8 mouse cellular contexts compared by ENCODE assay signal in the genomic region with DNA sequence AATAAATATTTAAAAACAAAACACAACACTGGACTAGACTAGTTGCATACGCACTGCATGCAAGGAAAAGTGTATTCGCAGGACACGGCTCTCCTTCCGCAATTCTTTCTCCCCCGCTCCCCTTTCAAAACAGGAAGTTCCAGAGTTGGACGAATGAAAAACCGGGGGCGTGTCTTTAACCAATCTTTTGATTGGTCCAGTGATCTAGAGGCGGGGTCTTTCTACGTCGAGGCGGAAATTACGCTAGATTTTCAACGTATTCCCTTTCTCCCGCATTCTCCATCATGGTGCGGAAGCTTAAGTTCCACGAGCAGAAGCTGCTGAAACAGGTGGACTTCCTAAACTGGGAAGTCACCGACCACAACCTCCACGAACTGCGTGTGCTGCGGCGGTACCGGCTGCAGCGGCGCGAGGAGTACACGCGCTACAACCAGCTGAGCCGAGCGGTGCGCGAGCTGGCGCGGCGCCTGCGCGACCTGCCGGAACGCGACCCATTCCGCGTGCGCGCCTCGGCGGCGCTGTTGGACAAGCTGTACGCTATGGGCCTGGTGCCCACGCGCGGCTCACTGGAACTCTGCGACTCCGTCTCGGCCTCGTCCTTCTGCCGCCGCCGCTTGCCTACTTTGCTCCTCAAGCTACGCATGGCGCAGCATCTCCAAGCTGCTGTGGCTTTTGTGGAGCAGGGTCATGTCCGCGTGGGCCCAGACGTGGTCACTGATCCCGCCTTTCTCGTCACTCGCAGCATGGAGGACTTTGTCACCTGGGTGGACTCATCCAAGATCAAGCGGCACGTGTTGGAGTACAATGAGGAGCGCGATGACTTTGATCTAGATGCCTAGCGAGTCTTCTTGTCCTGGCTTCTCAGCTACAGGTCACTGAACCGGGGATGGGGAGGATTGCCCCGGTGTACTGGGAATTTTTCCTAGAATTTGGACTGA. TPM values are rescaled to one million over a fixed set of nuclear protein-coding genes. Genes with fewer than 3 reads are reported as not detected.
DNase-seq lines count a peak whose midpoint lies in the region; ATAC-seq and TF ChIP-seq lines count a peak whose summit lies in the region.

A gene (plus strand): TSS at position 253 of the 938 bp plus-strand sequence.

- peak; percentile 99 for DNase-seq in brain, embryonic 14.5 days (ENCODE audit: low read depth)
- peak; percentile 95 for DNase-seq in liver, adult 2 months (ENCODE audit: extremely low read depth, low read depth, low spot score)
- DNase-seq in splenic B cell, adult 2 months (ENCODE audit: low read depth, low spot score), result peak; percentile 94

- ATAC-seq in heart, embryonic 11.5 days (replicated peaks; ENCODE audit: insufficient number of reproducible peaks, low FRiP score, low TSS enrichment), result peak; percentile 86
- peak; percentile 95 for ATAC-seq in kidney, embryonic 16.5 days (ENCODE audit: low FRiP score, low TSS enrichment)

- H3K79me3 ChIP-seq in C2C12 (ENCODE audit: low read depth), result peaks cover 21% of the 10 kb centered on the region

- peak within 1 kb of the TSS; percentile 87 for H3K9ac ChIP-seq in heart, embryonic 11.5 days (ENCODE audit: low read depth, low read length)
- peak within 1 kb of the TSS; percentile 83 for H3K9ac ChIP-seq in kidney, embryonic 16.5 days (replicated peaks; ENCODE audit: low read length)
- peak within 1 kb of the TSS; percentile 89 for H3K9ac ChIP-seq in liver, adult 2 months (ENCODE audit: low read depth, low read length)

- H3K4me1 ChIP-seq in erythroblast, embryonic 14.5 days (ENCODE audit: control insufficient read depth), result peaks cover 32% of the 10 kb centered on the region
- peaks cover 12% of the 10 kb centered on the region for H3K4me1 ChIP-seq in heart, embryonic 11.5 days (ENCODE audit: control insufficient read depth, insufficient read depth, low read length)
- H3K4me1 ChIP-seq in kidney, embryonic 16.5 days (ENCODE audit: insufficient read depth, low read length), result peaks cover 16% of the 10 kb centered on the region
- peaks cover 5% of the 10 kb centered on the region for H3K4me1 ChIP-seq in liver, adult 2 months (ENCODE audit: control insufficient read depth, insufficient read depth, low read length)

- H3K4me2 ChIP-seq in heart, embryonic 11.5 days, result peak within 1 kb of the TSS; percentile 90
- H3K4me2 ChIP-seq in kidney, embryonic 16.5 days (replicated peaks; ENCODE audit: low read depth, low read length), result peak within 1 kb of the TSS; percentile 92
- peak within 1 kb of the TSS; percentile 84 for H3K4me2 ChIP-seq in myocyte (ENCODE audit: low read depth)

- H3K36me3 ChIP-seq in C2C12 (ENCODE audit: control insufficient read depth, insufficient read depth), result no peaks in the 10 kb centered on the region
- peaks cover 20% of the 10 kb centered on the region for H3K36me3 ChIP-seq in erythroblast, embryonic 14.5 days (ENCODE audit: control insufficient read depth)
- no peaks in the 10 kb centered on the region for H3K36me3 ChIP-seq in heart, embryonic 11.5 days (ENCODE audit: control insufficient read depth, insufficient read depth, low read length)
- no peaks in the 10 kb centered on the region for H3K36me3 ChIP-seq in kidney, embryonic 16.5 days (ENCODE audit: insufficient read depth, low read length)
- no peaks in the 10 kb centered on the region for H3K36me3 ChIP-seq in liver, adult 2 months (ENCODE audit: control insufficient read depth, insufficient read depth, low read length)
- H3K36me3 ChIP-seq in myocyte (ENCODE audit: control insufficient read depth, insufficient read depth), result peaks cover 4% of the 10 kb centered on the region
- H3K36me3 ChIP-seq in splenic B cell, adult 2 months (ENCODE audit: control insufficient read depth, insufficient read depth, low read length, poor library complexity, severe bottlenecking), result no peaks in the 10 kb centered on the region; the same call in 1 of the 2 replicates

- H3ac ChIP-seq in C2C12 (ENCODE audit: control insufficient read depth, insufficient read length, low read depth) (peak within 1 kb of the TSS; percentile 95), myocyte (ENCODE audit: control insufficient read depth, insufficient read length) (peak within 1 kb of the TSS; percentile 77)

- H3K9me3 ChIP-seq in erythroblast, embryonic 14.5 days (ENCODE audit: control insufficient read depth, low read length), result no peaks in the 10 kb centered on the region
- H3K9me3 ChIP-seq in heart, embryonic 11.5 days (replicated peaks; ENCODE audit: control insufficient read depth, low read length), result no peaks in the 10 kb centered on the region
- no peaks in the 10 kb centered on the region for H3K9me3 ChIP-seq in kidney, embryonic 16.5 days (ENCODE audit: low read length)

- WGBS in heart, embryonic 11.5 days (ENCODE audit: insufficient replicate concordance), result 0% methylated on average over 73 of the region's 73 CpGs
- WGBS in kidney, embryonic 16.5 days, result under 1% methylated on average over 73 of the region's 73 CpGs
- WGBS in liver, adult 2 months, result under 1% methylated on average over 73 of the region's 73 CpGs

- peak; percentile 75 for TF ChIP-seq CTCF in C2C12 (IDR thresholded peaks at IDR 0.05; ENCODE audit: control insufficient read depth, insufficient read depth, insufficient read length)
- TF ChIP-seq CTCF in brain, embryonic 14.5 days (IDR thresholded peaks at IDR 0.05; ENCODE audit: borderline replicate concordance, extremely low read depth, insufficient read depth, insufficient read length), result peak; percentile 12; the same call in 1 of the 2 replicates
- TF ChIP-seq CTCF in liver, adult 2 months (IDR thresholded peaks at IDR 0.05; ENCODE audit: low read depth, low read length), result 0 out of 2 replicates have a peak, but pooled peaks have one; percentile 14

- peaks cover 32% of the 10 kb centered on the region for H3K79me2 ChIP-seq in C2C12 (ENCODE audit: control insufficient read depth, insufficient read depth)
- H3K79me2 ChIP-seq in liver, adult 2 months (ENCODE audit: control insufficient read depth, insufficient read depth, low read length), result peaks cover 4% of the 10 kb centered on the region; the same call in 1 of the 2 replicates
- peaks cover 30% of the 10 kb centered on the region for H3K79me2 ChIP-seq in myocyte (ENCODE audit: control insufficient read depth, insufficient read depth)

- H3K4me3 ChIP-seq in C2C12 (ENCODE audit: insufficient read depth, poor library complexity, severe bottlenecking), result peak within 1 kb of the TSS; percentile 74
- H3K4me3 ChIP-seq in erythroblast, embryonic 14.5 days (replicated peaks), result peak within 1 kb of the TSS; percentile 76
- peak within 1 kb of the TSS; percentile 79 for H3K4me3 ChIP-seq in heart, embryonic 11.5 days (ENCODE audit: low read depth, low read length)
- H3K4me3 ChIP-seq in kidney, embryonic 16.5 days (ENCODE audit: low read length), result peak within 1 kb of the TSS; percentile 85
- H3K4me3 ChIP-seq in liver, adult 2 months (ENCODE audit: insufficient read depth, low read depth, low read length), result peak within 1 kb of the TSS; percentile 76
- H3K4me3 ChIP-seq in myocyte, result peak within 1 kb of the TSS; percentile 93

- 0 out of 2 replicates have a peak, but pooled peaks have one; percentile 29 for TF ChIP-seq POLR2A in brain, embryonic 14.5 days (IDR thresholded peaks at IDR 0.05; ENCODE audit: borderline replicate concordance, extremely low read depth, insufficient read depth, insufficient read length, poor library complexity, severe bottlenecking)
- TF ChIP-seq POLR2A in liver, adult 2 months (IDR thresholded peaks at IDR 0.05; ENCODE audit: extremely low read depth, insufficient read depth, low read length), result peak; percentile 66; the same call in 1 of the 2 replicates
- peak; percentile 61 for TF ChIP-seq POLR2A in myocyte (IDR thresholded peaks at IDR 0.05; ENCODE audit: insufficient read length, low read depth)

- H3K27me3 ChIP-seq in C2C12 (ENCODE audit: control insufficient read depth, insufficient read depth, insufficient read length) (no peaks in the 10 kb centered on the region), myocyte (ENCODE audit: control insufficient read depth, insufficient read depth, insufficient read length) (no peaks in the 10 kb centered on the region)
- H3K27me3 ChIP-seq in erythroblast, embryonic 14.5 days (ENCODE audit: control insufficient read depth), result peaks cover 2% of the 10 kb centered on the region
- no peaks in the 10 kb centered on the region for H3K27me3 ChIP-seq in heart, embryonic 11.5 days (ENCODE audit: control insufficient read depth, insufficient read depth, low read length)
- no peaks in the 10 kb centered on the region for H3K27me3 ChIP-seq in kidney, embryonic 16.5 days (ENCODE audit: insufficient read depth, low read length)
- H3K27me3 ChIP-seq in liver, adult 2 months (ENCODE audit: control insufficient read depth, insufficient read depth, low read length), result no peaks in the 10 kb centered on the region
- H3K27me3 ChIP-seq in splenic B cell, adult 2 months (ENCODE audit: control insufficient read depth, insufficient read depth, low read length, poor library complexity, severe bottlenecking), result no peaks in the 10 kb centered on the region

- H3K27ac ChIP-seq in heart, embryonic 11.5 days (ENCODE audit: low read depth, low read length), result peak within 1 kb of the TSS; percentile 82
- H3K27ac ChIP-seq in kidney, embryonic 16.5 days (ENCODE audit: low read length), result peak within 1 kb of the TSS; percentile 92
- peak within 1 kb of the TSS; percentile 89 for H3K27ac ChIP-seq in liver, adult 2 months (replicated peaks; ENCODE audit: insufficient read depth, low read depth, low read length)

TF ChIP-seq in C2C12, 6 proteins besides CTCF, POLR2A, EP300 and RAD21:
- peak; percentile 59 for TF ChIP-seq MAX (IDR thresholded peaks at IDR 0.05)
- TF ChIP-seq USF1 (IDR thresholded peaks at IDR 0.05; ENCODE audit: low read depth), result no peak

TF ChIP-seq in myocyte, 11 proteins besides CTCF, POLR2A, EP300 and RAD21 (continues in another document):
- TF ChIP-seq E2F4 (IDR thresholded peaks at IDR 0.05; ENCODE audit: insufficient read depth), result peak; percentile 72
- peak in 1 of 3 experiments; percentile 19 for TF ChIP-seq MYOG (IDR thresholded peaks at IDR 0.05; ENCODE audit: control insufficient read depth in 1 of 3, insufficient read depth in 1 of 3, insufficient read length in 2 of 3, low read depth in 2 of 3)
- no peak for TF ChIP-seq TCF12 (IDR thresholded peaks at IDR 0.05; ENCODE audit: insufficient read depth, poor library complexity, severe bottlenecking)
- no peak for TF ChIP-seq USF1 (IDR thresholded peaks at IDR 0.05; ENCODE audit: low read depth)
- no peak for TF ChIP-seq TCF3 (IDR thresholded peaks at IDR 0.05; ENCODE audit: insufficient read length, low read depth)
- TF ChIP-seq CEBPB (IDR thresholded peaks at IDR 0.05; ENCODE audit: insufficient read depth, poor library complexity, severe bottlenecking), result 0 out of 2 replicates have a peak, but pooled peaks have one; percentile 17

RNA-seq across cellular contexts. Expression of the gene that starts here (rescaled TPM):
- polyA plus RNA-seq in C2C12 (2012; fragmentation: generic; extraction: Trizol), result 122 TPM
- 134 and 190 TPM in 2 replicates for polyA plus RNA-seq in brain, embryonic 14.5 days (2012; rRNA removed)
- polyA plus RNA-seq in erythroblast, embryonic 14.5 days (2012), result 5.7 TPM in 2 replicates
- 65.6 and 66.0 TPM in 2 replicates for polyA plus RNA-seq in heart, embryonic 11.5 days (2014; fragmentation: Nextera tagmentation; extraction: Ambion mirVana)
- polyA plus RNA-seq in kidney, embryonic 16.5 days (2015; fragmentation: Nextera tagmentation; extraction: Ambion mirVana), result 89.7 and 92.6 TPM in 2 replicates
- 35.8 and 45.6 TPM in 2 replicates for total RNA-seq in liver, adult 2 months (2014; rRNA removed)
- polyA plus RNA-seq in liver, adult 2 months (2012; rRNA removed), result 145 and 151 TPM in 2 replicates
- 142 TPM for polyA plus RNA-seq in myocyte (2012; fragmentation: generic; extraction: Trizol)

Comparison
In these comparisons a context has a peak if more than half of its experiments do, and no peak if none do; other contexts are left out.
1. Peak in every context shown above with its lines: DNase-seq, ATAC-seq, H3K4me3 ChIP-seq and H3K27ac ChIP-seq.
2. CTCF ChIP-seq: peak in every context shown above with its lines; median percentile 75 in C2C12; 14 in liver, adult 2 months; 12 in brain, embryonic 14.5 days.